Mouse (Mus musculus) C3H10T1/2 (cell line): ENCODE measurements around the gene Gps1. TPM values are rescaled to one million over a fixed set of nuclear protein-coding genes. Genes with fewer than 3 reads are reported as not detected.

Experiments
- polyA plus RNA-seq, 2 experiments: library from polyadenylated mRNA; unstranded; fragments of >200 nt; fragmentation: generic; extraction: Trizol; gene quantifications; one replicate each; pipeline ENCODE4 v1.2.1; 2012; ENCODE audit warnings: missing spikeins in 2 of 2

The Gps1 gene
- 100 to 1,000 TPM; 221 to 278 TPM for polyA plus RNA-seq

GRCm38 (mm10) chr11:120784064-120784791, at the start of gene Gps1, which contains the start of gene Rfng:
TSS of gene Gps1 (plus strand) at chr11:120784272.
TSS of gene Rfng (minus strand) at chr11:120784207.

GRCm38 (mm10) chr11:120762672-120763041, 21.4 kb upstream of the Gps1 start, which contains the start of gene Hmga1b:
TSS of gene Hmga1b (plus strand) at chr11:120762794.

GRCm38 (mm10) chr11:120795756-120796613, 11.9 kb downstream of the Gps1 start, which contains the start of gene Dus1l:
TSS of gene Dus1l (minus strand) at chr11:120796403.

GRCm38 (mm10) chr11:120823956-120824786, 40.1 kb downstream of the Gps1 start, which contains the start of gene Fasn:
TSS of gene Fasn (minus strand) at chr11:120824547.

Other genes with a start within 250 kb of the Gps1 start
- 100 to 1,000 TPM; 245 to 382 TPM for gene Mcrip1, start 234.5 kb upstream of the Gps1 start, polyA plus RNA-seq
- under 1 TPM; 0.25 to 0.63 TPM for gene Ppp1r27, start 233.1 kb upstream of the Gps1 start, polyA plus RNA-seq
- gene P4hb, start 211.0 kb upstream of the Gps1 start, polyA plus RNA-seq: 1,000 to 10,000 TPM in 1 of 2 experiments, 100 to 1,000 TPM in 1; 703 to 1,073 TPM
- gene Arhgdia, start 202.6 kb upstream of the Gps1 start, polyA plus RNA-seq: 1,000 to 10,000 TPM; 1,146 to 2,128 TPM
- gene Alyref, start 185.9 kb upstream of the Gps1 start, polyA plus RNA-seq: 100 to 1,000 TPM; 130 to 156 TPM
- gene Anapc11, start 185.9 kb upstream of the Gps1 start, polyA plus RNA-seq: 100 to 1,000 TPM; 274 to 500 TPM
- 1 to 10 TPM in 1 of 2 experiments, under 1 TPM in 1; 0.29 to 1.2 TPM for gene Npb, start 175.8 kb upstream of the Gps1 start, polyA plus RNA-seq
- 10 to 100 TPM; 34.5 to 72.4 TPM for gene Pcyt2, start 166.3 kb upstream of the Gps1 start, polyA plus RNA-seq
- 10 to 100 TPM; 18.6 to 29.5 TPM for gene Sirt7, start 159.0 kb upstream of the Gps1 start, polyA plus RNA-seq
- gene Mafg, start 150.7 kb upstream of the Gps1 start, polyA plus RNA-seq: 10 to 100 TPM; 11.2 to 27.5 TPM
- 10 to 100 TPM; 15.8 to 35.0 TPM for gene Pycr1, start 140.5 kb upstream of the Gps1 start, polyA plus RNA-seq
- gene Myadml2, start 136.1 kb upstream of the Gps1 start, polyA plus RNA-seq: not detected
- 1 to 10 TPM; 5.1 to 6.4 TPM for gene Notum, start 123.1 kb upstream of the Gps1 start, polyA plus RNA-seq
- gene Aspscr1, start 111.3 kb upstream of the Gps1 start, polyA plus RNA-seq: 100 to 1,000 TPM; 116 to 219 TPM
- gene Cenpx, start 70.5 kb upstream of the Gps1 start, polyA plus RNA-seq: 100 to 1,000 TPM in 1 of 2 experiments, 10 to 100 TPM in 1; 82.4 to 151 TPM
- gene Lrrc45, start 70.3 kb upstream of the Gps1 start, polyA plus RNA-seq: 10 to 100 TPM; 13.4 to 31.9 TPM
- 10 to 100 TPM in 1 of 2 experiments, under 1 TPM in 1; 0.85 to 12.5 TPM for gene Rac3, start 62.8 kb upstream of the Gps1 start, polyA plus RNA-seq
- gene Dcxr, start 57.0 kb upstream of the Gps1 start, polyA plus RNA-seq: 100 to 1,000 TPM; 170 to 223 TPM
- gene Cbr2, start 52.2 kb upstream of the Gps1 start, polyA plus RNA-seq: 1,000 to 10,000 TPM in 1 of 2 experiments, 100 to 1,000 TPM in 1; 150 to 1,096 TPM
- gene Hmga1b, start 21.5 kb upstream of the Gps1 start, polyA plus RNA-seq: 1,000 to 10,000 TPM in 1 of 2 experiments, 10 to 100 TPM in 1; 83.4 to 2,207 TPM
- gene Rfng, start 65 bp upstream of the Gps1 start, polyA plus RNA-seq: 10 to 100 TPM; 36.7 to 58.4 TPM
- 10 to 100 TPM; 56.8 to 85.8 TPM for gene Dus1l, start 12.1 kb downstream of the Gps1 start, polyA plus RNA-seq
- gene Fasn, start 40.3 kb downstream of the Gps1 start, polyA plus RNA-seq: 100 to 1,000 TPM; 217 to 230 TPM
- gene Ccdc57, start 148.6 kb downstream of the Gps1 start, polyA plus RNA-seq: 1 to 10 TPM; 1.1 to 5.6 TPM
- gene Slc16a3, start 164.2 kb downstream of the Gps1 start, polyA plus RNA-seq: 1 to 10 TPM in 1 of 2 experiments, under 1 TPM in 1; 0.98 to 1.5 TPM
- gene Csnk1d, start 207.1 kb downstream of the Gps1 start, polyA plus RNA-seq: 100 to 1,000 TPM in 1 of 2 experiments, 10 to 100 TPM in 1; 48.0 to 125 TPM